Mouse (Mus musculus) CD8-positive naive resting alpha-beta T cell, adult 2 months (primary cell): Measurements from ENCODE around the gene Olfr1113.
"Not testable (repeated sequence)": the region's sequence is repeated elsewhere in the genome, so short reads cannot be mapped to it uniquely, and the experiment has no call there.

Source experiments
- DNase-seq, 2 experiments: peaks; one replicate each; pipeline ENCODE4 v3.0.0; 2022; ENCODE audit warnings: low read depth in 2 of 2, low spot score in 2 of 2

Olfr1113 gene

GRCm38 (mm10) chr2:87208670-87209069 is at the start of gene Olfr1113:
TSS of gene Olfr1113 (plus strand) at chr2:87208970.
- DNase-seq, result no peak

DNA sequence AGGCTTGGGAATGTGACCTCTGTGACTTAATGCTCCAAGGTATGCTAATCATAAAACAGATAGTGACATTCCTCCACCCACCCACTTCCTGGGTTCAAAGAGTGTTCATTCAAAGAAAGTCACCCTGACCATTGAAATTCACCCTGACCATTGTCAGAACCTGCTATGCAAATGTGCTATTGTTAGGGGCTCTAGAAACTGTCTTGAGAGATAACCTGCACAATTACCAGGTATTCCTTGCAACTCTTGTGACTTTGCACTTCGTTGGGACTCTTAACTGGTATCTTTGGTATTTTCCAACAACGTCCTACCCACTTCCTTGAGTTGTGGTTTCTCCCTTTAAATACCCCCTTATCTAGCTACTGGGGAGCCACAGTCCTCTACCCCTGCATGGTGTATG is 41.0 kb upstream of the Olfr1113 start:
- not testable (repeated sequence) for DNase-seq

DNA sequence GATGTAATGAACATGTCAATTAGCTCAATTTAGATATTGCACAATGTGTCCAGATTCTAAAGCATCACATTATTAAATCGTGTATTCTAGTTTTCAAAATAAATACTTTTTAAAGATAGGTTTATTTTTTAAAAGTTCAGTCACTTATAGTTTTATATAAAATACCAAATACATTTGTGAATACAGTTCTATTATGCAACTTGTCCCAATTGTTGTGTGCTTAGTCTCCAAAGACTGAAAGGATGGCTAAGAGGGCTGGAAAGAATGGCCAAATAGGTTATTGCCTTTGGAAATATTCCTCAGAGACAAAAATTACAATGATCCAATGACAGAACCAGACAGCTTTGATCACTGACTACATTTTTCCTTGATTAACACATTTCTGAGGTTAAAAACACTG is 21.3 kb upstream of the Olfr1113 start, which contains the start of gene Olfr1112:
TSS of gene Olfr1112 (plus strand) at position 301 of the 400 bp plus-strand sequence.
- DNase-seq, result no peak

DNA sequence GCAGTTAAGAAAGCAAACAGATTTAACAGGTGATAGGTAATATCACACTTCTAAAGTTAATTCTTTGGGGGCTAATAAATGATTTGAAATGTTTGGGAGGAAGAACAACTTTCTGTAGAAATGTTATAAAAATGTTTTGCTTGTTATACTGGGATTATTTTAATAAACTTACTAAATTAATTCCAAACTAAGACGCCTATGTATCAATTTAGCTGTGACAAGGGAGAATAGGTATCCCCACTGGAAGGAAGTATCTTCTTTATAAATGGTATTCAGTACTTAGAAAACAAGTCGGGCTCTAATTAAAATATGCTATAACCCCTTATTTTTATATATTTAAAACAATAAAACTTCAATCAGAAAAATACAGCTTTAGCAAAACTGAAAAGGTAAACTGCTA is 38.9 kb downstream of the Olfr1113 start, which contains the start of gene Olfr1115:
TSS of gene Olfr1115 (plus strand) at position 301 of the 400 bp plus-strand sequence.
- DNase-seq, result no peak
